Mouse (Mus musculus) liver, adult 2 months (tissue): ENCODE data around the gene Gsg1l.

Experiments
- CTCF ChIP-seq: fragments of 200-500 bp; IDR thresholded peaks from 2 replicates; pipeline ENCODE4 v1.5.1; 2011; ENCODE audit warnings: low read depth, low read length, control low read depth
- POLR2A ChIP-seq: fragments of 200-500 bp; IDR thresholded peaks from 2 replicates; pipeline ENCODE4 v1.6.1; 2011; ENCODE audit warnings: low read length, control low read depth; ENCODE audit not compliant: insufficient read depth; ENCODE audit errors: extremely low read depth

- TF ChIP-seq CTCF = no peak
- TF ChIP-seq POLR2A = no peak
Observed at GRCm38 (mm10) chr7:126008139-126008788, 73.9 kb downstream of the Gsg1l start.
